Mouse (Mus musculus) embryonic facial prominence, embryonic 13.5 days (tissue): ENCODE results near the gene Btbd18. TPM values are rescaled to one million over a fixed set of nuclear protein-coding genes. Genes with fewer than 3 reads are reported as not detected.

Experiments
- ATAC-seq: fragments of 200-750 bp; cut with Nextera tagmentation; 2 replicates; pipeline ENCODE4 v1.8.0; 2017; ENCODE audit warnings: low read depth; ENCODE audit not compliant: insufficient number of reproducible peaks, insufficient read depth, low FRiP score, low TSS enrichment
- H3K27ac ChIP-seq: fragments of 300-500 bp; sonication (generic); 2 replicates; pipeline ENCODE4 v1.5.1; 2015; ENCODE audit warnings: moderate library complexity, mild to moderate bottlenecking, inconsistent platforms
- H3K27me3 ChIP-seq: fragments of 300-500 bp; sonication (generic); 2 replicates; pipeline ENCODE4 v1.6.1; 2015; ENCODE audit warnings: mild to moderate bottlenecking, inconsistent platforms
- H3K36me3 ChIP-seq: fragments of 300-500 bp; sonication (generic); 2 replicates; pipeline ENCODE4 v1.6.1; 2015; ENCODE audit warnings: mild to moderate bottlenecking, inconsistent platforms
- H3K4me1 ChIP-seq: fragments of 300-500 bp; sonication (generic); 2 replicates; pipeline ENCODE4 v1.6.1; 2015; ENCODE audit warnings: inconsistent platforms
- H3K4me2 ChIP-seq: fragments of 300-500 bp; sonication (generic); 2 replicates; pipeline ENCODE4 v1.6.1; 2015; ENCODE audit warnings: moderate library complexity, mild to moderate bottlenecking, inconsistent platforms
- H3K4me3 ChIP-seq: fragments of 300-500 bp; sonication (generic); 2 replicates; pipeline ENCODE4 v1.5.1; 2015; ENCODE audit warnings: mild to moderate bottlenecking, inconsistent platforms
- H3K9ac ChIP-seq: fragments of 300-500 bp; sonication (generic); 2 replicates; pipeline ENCODE4 v1.6.1; 2015; ENCODE audit warnings: mild to moderate bottlenecking, inconsistent platforms
- H3K9me3 ChIP-seq: fragments of 300-500 bp; sonication (generic); 2 replicates; pipeline ENCODE4 v1.6.1; 2016; ENCODE audit warnings: inconsistent platforms
- WGBS: fragments of 180-500 bp; shearing (Covaris S2); methylation state at CpG from one replicate; pipeline ENCODE4 v1.1.7; 2015; ENCODE audit warnings: mixed read lengths; 5-methylcytosine and 5-hydroxymethylcytosine counted together
- polyA plus RNA-seq: library from polyadenylated mRNA; unstranded; fragments of >200 nt; fragmentation: Nextera tagmentation; extraction: Ambion mirVana; gene quantifications from 2 replicates; pipeline ENCODE4 v1.2.1, GENCODE M21; 2015

Btbd18 gene
- polyA plus RNA-seq, 1 experiment from 2014 or later: 0.41 TPM

GRCm38 (mm10) chr2:84632999-84633398, 25.9 kb upstream of the Btbd18 start:
- no peak overlapping the region for H3K27ac ChIP-seq
- ATAC-seq: no peak
- no peak overlapping the region for H3K4me3 ChIP-seq
- H3K9me3 ChIP-seq: no peaks in the 10 kb centered on the region
- WGBS: 8% methylated on average over 3 of the region's 3 CpGs
- H3K9ac ChIP-seq: no peak overlapping the region
- H3K27me3 ChIP-seq: no peaks in the 10 kb centered on the region
- peaks cover 47% of the 10 kb centered on the region for H3K4me1 ChIP-seq
- 0 out of 2 replicates have a peak, but pooled peaks cover 7% of the 10 kb centered on the region for H3K36me3 ChIP-seq
- no peak overlapping the region for H3K4me2 ChIP-seq

- Histone ChIP-seq H3K4me3 (no peak overlapping the region), H3K36me3 (0 out of 2 replicates have a peak, but pooled peaks cover 5% of the 10 kb centered on the region), H3K9me3 (no peaks in the 10 kb centered on the region), H3K4me1 (peaks cover 58% of the 10 kb centered on the region), H3K27ac (peak overlapping the region; percentile 94; the same call in 1 of the 2 replicates), H3K4me2 (peak overlapping the region; percentile 0; the same call in 1 of the 2 replicates), H3K27me3 (no peaks in the 10 kb centered on the region), H3K9ac (no peak overlapping the region)
- WGBS: 61% methylated on average over 4 of the region's 4 CpGs
- ATAC-seq: no peak
Observed at GRCm38 (mm10) chr2:84634006-84634405, 24.9 kb upstream of the Btbd18 start.

- Histone ChIP-seq H3K9ac (peak overlapping the region; percentile 49; the same call in 1 of the 2 replicates), H3K4me1 (peaks cover 62% of the 10 kb centered on the region), H3K27me3 (no peaks in the 10 kb centered on the region), H3K9me3 (no peaks in the 10 kb centered on the region), H3K4me3 (no peak overlapping the region), H3K36me3 (no peaks in the 10 kb centered on the region), H3K4me2 (peak overlapping the region; percentile 36), H3K27ac (peak overlapping the region; percentile 94)
- WGBS: 11% methylated on average over 4 of the region's 4 CpGs
- ATAC-seq: no peak
Observed at GRCm38 (mm10) chr2:84634934-84635482, 23.9 kb upstream of the Btbd18 start.

DNA sequence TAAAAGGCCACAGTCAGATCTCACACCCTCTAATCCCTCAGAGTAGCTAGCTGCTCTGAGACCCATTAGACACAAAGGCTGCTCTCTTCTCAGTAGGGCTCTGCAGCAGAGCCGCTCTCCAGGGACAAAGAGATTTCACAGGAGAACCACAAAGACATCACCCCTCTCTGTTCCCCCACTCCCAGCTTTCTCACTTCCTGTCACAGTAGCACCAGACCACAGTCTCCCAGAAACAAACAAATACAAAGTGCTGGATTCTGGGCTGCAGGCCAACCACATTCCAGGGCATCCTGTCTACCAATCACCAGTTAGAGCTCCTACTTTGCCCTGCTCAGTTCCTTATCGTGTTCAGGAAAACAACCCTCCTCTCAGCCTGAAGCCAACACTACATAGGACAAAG, 23.3 kb upstream of the Btbd18 start:
- Histone ChIP-seq H3K9ac (peak overlapping the region; percentile 49), H3K9me3 (no peaks in the 10 kb centered on the region), H3K4me2 (peak overlapping the region; percentile 36), H3K27me3 (no peaks in the 10 kb centered on the region), H3K4me3 (no peak overlapping the region), H3K4me1 (peaks cover 68% of the 10 kb centered on the region), H3K27ac (peak overlapping the region; percentile 94), H3K36me3 (no peaks in the 10 kb centered on the region)
- 1% methylated on average over 2 of the region's 2 CpGs for WGBS
- ATAC-seq: peak; percentile 93

DNA sequence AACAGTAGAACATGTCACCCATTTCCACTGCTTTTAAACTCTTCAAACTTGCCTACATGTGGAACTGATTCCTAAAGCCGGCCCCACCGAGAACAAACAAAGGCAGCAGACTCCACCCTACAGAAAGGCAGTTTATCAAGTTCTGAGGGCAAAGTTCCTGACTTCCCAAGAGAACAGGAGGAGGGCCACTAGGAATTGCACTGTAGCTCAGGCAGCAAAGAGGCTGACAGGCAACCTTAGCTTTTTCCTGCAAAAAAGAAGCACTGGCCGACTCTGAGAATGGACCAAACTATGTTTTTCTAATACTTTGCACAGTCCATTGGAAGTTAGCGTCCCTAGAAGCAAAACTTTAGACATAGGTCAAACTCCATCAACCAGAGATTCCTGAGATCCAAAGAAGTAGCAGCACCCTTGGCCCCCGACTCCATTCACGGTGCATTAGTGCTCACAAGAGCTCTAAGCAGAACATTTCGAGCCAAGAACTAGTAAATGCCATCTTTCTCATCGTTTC, 22.6 kb upstream of the Btbd18 start:
- 16% methylated on average over 8 of the region's 8 CpGs for WGBS
- Histone ChIP-seq H3K4me2 (peak overlapping the region; percentile 36), H3K36me3 (no peaks in the 10 kb centered on the region), H3K9me3 (no peaks in the 10 kb centered on the region), H3K27me3 (no peaks in the 10 kb centered on the region), H3K4me1 (peaks cover 69% of the 10 kb centered on the region), H3K9ac (0 out of 2 replicates have a peak overlapping the region, but pooled peaks have one; percentile 32), H3K4me3 (no peak overlapping the region), H3K27ac (peak overlapping the region; percentile 94)
- no peak for ATAC-seq

- H3K4me2 ChIP-seq: no peak overlapping the region
- H3K9me3 ChIP-seq: no peaks in the 10 kb centered on the region
- H3K27me3 ChIP-seq: no peaks in the 10 kb centered on the region
- no peak overlapping the region for H3K4me3 ChIP-seq
- H3K9ac ChIP-seq: no peak overlapping the region
- WGBS: 24% methylated on average over 7 of the region's 7 CpGs
- no peak for ATAC-seq
- H3K4me1 ChIP-seq: peaks cover 69% of the 10 kb centered on the region
- peak overlapping the region; percentile 94 for H3K27ac ChIP-seq
- no peaks in the 10 kb centered on the region for H3K36me3 ChIP-seq
Observed at GRCm38 (mm10) chr2:84637452-84638165, 21.3 kb upstream of the Btbd18 start.

- Histone ChIP-seq H3K9ac (no peak overlapping the region), H3K9me3 (no peaks in the 10 kb centered on the region), H3K4me2 (no peak overlapping the region), H3K36me3 (no peaks in the 10 kb centered on the region), H3K27me3 (no peaks in the 10 kb centered on the region), H3K27ac (peak overlapping the region; percentile 94), H3K4me3 (no peak overlapping the region), H3K4me1 (peaks cover 64% of the 10 kb centered on the region)
- WGBS: 49% methylated on average over 5 of the region's 5 CpGs
- ATAC-seq: no peak
Observed at GRCm38 (mm10) chr2:84638428-84639220, 20.3 kb upstream of the Btbd18 start.

GRCm38 (mm10) chr2:84640833-84641232, 18.0 kb upstream of the Btbd18 start:
- Histone ChIP-seq H3K4me1 (peaks cover 42% of the 10 kb centered on the region), H3K27ac (no peak overlapping the region), H3K9ac (no peak overlapping the region), H3K9me3 (no peaks in the 10 kb centered on the region), H3K36me3 (no peaks in the 10 kb centered on the region), H3K4me3 (no peak overlapping the region), H3K4me2 (no peak overlapping the region), H3K27me3 (no peaks in the 10 kb centered on the region)
- ATAC-seq: no peak

GRCm38 (mm10) chr2:84646138-84646537, 12.7 kb upstream of the Btbd18 start:
- no peak overlapping the region for H3K4me3 ChIP-seq
- no peaks in the 10 kb centered on the region for H3K27me3 ChIP-seq
- H3K9me3 ChIP-seq: no peaks in the 10 kb centered on the region
- WGBS: 75% methylated on average over 1 of the region's 1 CpGs
- ATAC-seq: no peak
- H3K4me1 ChIP-seq: peaks cover 16% of the 10 kb centered on the region
- no peak overlapping the region for H3K9ac ChIP-seq
- no peak overlapping the region for H3K27ac ChIP-seq
- no peaks in the 10 kb centered on the region for H3K36me3 ChIP-seq
- no peak overlapping the region for H3K4me2 ChIP-seq

- H3K36me3 ChIP-seq: no peaks in the 10 kb centered on the region
- whole genome bisulfite sequencing: 96% methylated on average over 6 of the region's 6 CpGs
- H3K4me3 ChIP-seq: no peak overlapping the region
- no peaks in the 10 kb centered on the region for H3K27me3 ChIP-seq
- no peak overlapping the region for H3K4me2 ChIP-seq
- H3K9ac ChIP-seq: no peak overlapping the region
- H3K4me1 ChIP-seq: peaks cover 16% of the 10 kb centered on the region
- H3K9me3 ChIP-seq: no peaks in the 10 kb centered on the region
- ATAC-seq: no peak
- no peak overlapping the region for H3K27ac ChIP-seq
Observed at GRCm38 (mm10) chr2:84647051-84647568, 11.8 kb upstream of the Btbd18 start.

DNA sequence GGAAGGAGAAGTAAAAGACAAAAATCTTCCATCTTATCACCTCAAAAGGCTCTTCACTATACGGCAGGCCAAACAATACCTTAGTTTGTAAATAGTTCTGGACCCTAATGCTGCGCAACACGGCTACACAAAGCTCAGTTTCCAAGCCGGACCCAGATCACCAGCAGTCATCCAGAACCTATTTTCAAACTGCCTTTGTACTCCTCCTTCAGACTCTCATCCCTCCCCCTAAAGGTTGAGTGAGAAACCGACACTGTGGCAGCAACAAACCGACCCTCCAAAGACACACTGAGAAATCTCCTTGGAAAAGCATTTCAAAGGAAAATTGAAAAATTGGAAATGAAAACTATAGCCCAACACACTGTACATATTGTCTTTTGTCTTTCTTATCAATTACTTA, 10.5 kb upstream of the Btbd18 start:
- ATAC-seq: no peak
- Histone ChIP-seq H3K9ac (peak overlapping the region; percentile 62), H3K36me3 (no peaks in the 10 kb centered on the region), H3K4me1 (peaks cover 16% of the 10 kb centered on the region), H3K9me3 (no peaks in the 10 kb centered on the region), H3K27ac (no peak overlapping the region), H3K4me3 (peak overlapping the region; percentile 72), H3K27me3 (no peaks in the 10 kb centered on the region), H3K4me2 (peak overlapping the region; percentile 73)
- WGBS: 44% methylated on average over 6 of the region's 6 CpGs
